Mouse (Mus musculus): ENCODE measurements at regions not wholly inside any gene's neighbourhood (a gene's known extent, or its start where the extent isn't known, plus 50 kb on each side); places are given as distances from the start of the nearest gene placed in this dataset.

GRCm38 (mm10) chr2:57522983-57523382, 285.5 kb downstream of the Gpd2 start:
- ATAC-seq: no peak

DNA sequence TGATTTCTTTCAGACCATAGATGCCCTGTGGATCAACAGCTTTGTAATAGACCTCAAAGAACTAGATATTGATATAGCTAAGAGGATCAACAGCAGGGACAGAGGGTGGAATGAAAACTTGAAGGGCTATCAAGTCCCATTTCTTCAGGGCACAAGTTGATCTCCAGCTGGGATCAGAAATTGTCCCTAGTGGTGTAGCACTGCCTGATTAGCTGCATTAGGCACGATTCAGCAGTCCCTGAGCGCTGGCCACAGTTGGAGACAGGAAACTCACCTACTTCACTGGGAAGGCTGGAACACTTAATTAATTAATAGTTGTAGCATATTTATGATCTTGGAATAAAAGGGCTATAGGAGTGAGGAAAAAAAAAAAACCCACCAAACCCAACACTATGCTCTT, 290.5 kb downstream of the Gpd2 start:
- WGBS: 77% methylated on average over 2 of the region's 2 CpGs
- no peak overlapping the region for H3K4me3 ChIP-seq (ENCODE audit: low read depth, low read length)
- H3K27me3 ChIP-seq (replicated peaks; ENCODE audit: control insufficient read depth, insufficient read depth, low read length): no peaks in the 10 kb centered on the region
- no peak overlapping the region for H3K4me2 ChIP-seq (replicated peaks; ENCODE audit: low read depth)
- no peak overlapping the region for H3K27ac ChIP-seq (ENCODE audit: low read depth, low read length)
- H3K36me3 ChIP-seq (ENCODE audit: control insufficient read depth, insufficient read depth): no peaks in the 10 kb centered on the region
- H3K4me1 ChIP-seq (replicated peaks; ENCODE audit: control insufficient read depth, insufficient read depth, low read length): no peaks in the 10 kb centered on the region
- no peak for TF ChIP-seq CTCF (IDR thresholded peaks at IDR 0.05; ENCODE audit: low read depth)
- no peak overlapping the region for H3K9ac ChIP-seq (ENCODE audit: low read depth, low read length)
- no peaks in the 10 kb centered on the region for H3K9me3 ChIP-seq (ENCODE audit: control insufficient read depth)
- no peak for ATAC-seq

More at GRCm38 (mm10) chr2:57522983-57523382, 285.5 kb downstream of the Gpd2 start:
- Histone ChIP-seq H3K4me2 (replicated peaks; ENCODE audit: low read depth) (no peak overlapping the region), H3K9me3 (ENCODE audit: control insufficient read depth) (no peaks in the 10 kb centered on the region), H3K27ac (ENCODE audit: low read depth, low read length) (no peak overlapping the region), H3K36me3 (ENCODE audit: control insufficient read depth, insufficient read depth) (no peaks in the 10 kb centered on the region), H3K27me3 (replicated peaks; ENCODE audit: control insufficient read depth, insufficient read depth, low read length) (no peaks in the 10 kb centered on the region), H3K4me3 (ENCODE audit: low read depth, low read length) (no peak overlapping the region), H3K9ac (ENCODE audit: low read depth, low read length) (no peak overlapping the region), H3K4me1 (replicated peaks; ENCODE audit: control insufficient read depth, insufficient read depth, low read length) (no peaks in the 10 kb centered on the region)
- WGBS: 81% methylated on average over 8 of the region's 8 CpGs
- no peak for TF ChIP-seq CTCF (IDR thresholded peaks at IDR 0.05; ENCODE audit: low read depth)

DNA sequence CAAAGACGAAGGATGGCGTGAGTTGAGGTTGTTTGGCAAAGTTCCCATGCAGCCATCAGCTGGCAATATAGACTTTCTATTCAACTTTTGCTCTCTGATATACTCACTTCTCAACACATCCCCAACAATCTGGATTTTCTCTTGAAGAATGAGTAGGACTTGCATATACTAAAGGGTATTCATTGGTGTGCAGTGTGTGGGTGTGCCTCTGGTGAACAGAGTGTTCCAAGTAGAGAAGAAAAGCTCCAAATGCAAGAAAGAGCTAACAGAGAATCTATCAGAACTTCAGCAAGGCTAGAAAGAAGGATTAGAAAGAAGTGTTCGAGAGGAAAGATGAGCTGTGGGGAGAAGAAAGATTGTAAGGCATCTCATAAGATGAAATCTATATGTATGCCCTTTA, 302.4 kb downstream of the Gpd2 start:
- Histone ChIP-seq H3K27ac (ENCODE audit: low read depth, low read length) (no peak overlapping the region), H3K9ac (ENCODE audit: low read depth, low read length) (no peak overlapping the region), H3K27me3 (replicated peaks; ENCODE audit: control insufficient read depth, insufficient read depth, low read length) (no peaks in the 10 kb centered on the region), H3K4me2 (replicated peaks; ENCODE audit: low read depth) (no peak overlapping the region), H3K9me3 (ENCODE audit: control insufficient read depth) (no peaks in the 10 kb centered on the region), H3K36me3 (ENCODE audit: control insufficient read depth, insufficient read depth) (no peaks in the 10 kb centered on the region), H3K4me3 (ENCODE audit: low read depth, low read length) (no peak overlapping the region), H3K4me1 (replicated peaks; ENCODE audit: control insufficient read depth, insufficient read depth, low read length) (no peaks in the 10 kb centered on the region)
- no peak for ATAC-seq
- 88% methylated on average over 3 of the region's 3 CpGs for WGBS
- TF ChIP-seq CTCF (IDR thresholded peaks at IDR 0.05; ENCODE audit: low read depth): no peak

DNA sequence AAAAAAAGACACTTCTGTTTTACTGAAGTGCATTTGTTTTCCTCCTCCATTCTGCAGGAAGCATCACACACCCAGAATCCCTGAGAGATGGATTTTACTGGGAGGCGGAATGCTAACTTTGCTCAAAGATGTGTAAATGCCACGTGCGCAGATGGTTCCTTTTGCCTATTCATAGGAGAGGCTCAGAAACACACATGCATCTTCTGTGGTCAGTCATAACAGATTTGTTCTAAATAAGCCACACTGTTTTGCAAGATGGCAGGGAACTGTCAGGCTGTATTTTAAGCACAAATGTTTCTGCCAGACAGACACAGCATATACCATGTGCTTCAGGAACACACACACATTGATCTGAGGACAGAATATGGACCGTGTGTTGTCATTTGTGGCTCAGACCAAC, 327.8 kb downstream of the Gpd2 start:
- no peak for TF ChIP-seq CTCF (IDR thresholded peaks at IDR 0.05; ENCODE audit: low read depth)
- 87% methylated on average over 4 of the region's 4 CpGs for WGBS
- Histone ChIP-seq H3K4me3 (ENCODE audit: low read depth, low read length) (no peak overlapping the region), H3K9me3 (ENCODE audit: control insufficient read depth) (no peaks in the 10 kb centered on the region), H3K36me3 (ENCODE audit: control insufficient read depth, insufficient read depth) (no peaks in the 10 kb centered on the region), H3K27ac (ENCODE audit: low read depth, low read length) (no peak overlapping the region), H3K9ac (ENCODE audit: low read depth, low read length) (no peak overlapping the region), H3K4me2 (replicated peaks; ENCODE audit: low read depth) (no peak overlapping the region), H3K4me1 (replicated peaks; ENCODE audit: control insufficient read depth, insufficient read depth, low read length) (no peaks in the 10 kb centered on the region), H3K27me3 (replicated peaks; ENCODE audit: control insufficient read depth, insufficient read depth, low read length) (no peaks in the 10 kb centered on the region)
- no peak for ATAC-seq

DNA sequence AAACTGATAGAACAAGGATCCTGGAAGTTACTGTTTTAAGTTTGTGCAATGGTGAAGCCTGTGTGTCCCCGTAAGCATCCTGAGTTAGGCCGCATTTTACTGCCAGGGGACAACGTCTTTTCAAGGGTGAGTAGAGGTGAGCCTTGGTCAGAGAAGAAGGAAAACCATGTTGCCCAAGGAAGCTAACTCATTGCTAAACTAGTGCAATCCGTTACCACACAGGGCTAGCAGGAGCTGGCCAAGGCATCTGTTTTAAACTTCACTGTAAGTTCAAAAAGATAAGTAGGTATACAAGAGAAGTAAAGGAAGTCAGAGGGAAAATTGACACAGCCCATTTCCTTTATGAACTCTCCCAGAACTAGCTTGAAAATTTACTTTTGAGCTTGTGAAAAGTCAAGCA, 328.7 kb downstream of the Gpd2 start:
- no peaks in the 10 kb centered on the region for H3K9me3 ChIP-seq (ENCODE audit: control insufficient read depth)
- H3K9ac ChIP-seq (ENCODE audit: low read depth, low read length): no peak overlapping the region
- H3K4me2 ChIP-seq (replicated peaks; ENCODE audit: low read depth): no peak overlapping the region
- no peaks in the 10 kb centered on the region for H3K36me3 ChIP-seq (ENCODE audit: control insufficient read depth, insufficient read depth)
- no peaks in the 10 kb centered on the region for H3K27me3 ChIP-seq (replicated peaks; ENCODE audit: control insufficient read depth, insufficient read depth, low read length)
- H3K27ac ChIP-seq (ENCODE audit: low read depth, low read length): no peak overlapping the region
- ATAC-seq: no peak
- WGBS: 76% methylated on average over 4 of the region's 4 CpGs
- no peak for TF ChIP-seq CTCF (IDR thresholded peaks at IDR 0.05; ENCODE audit: low read depth)
- H3K4me1 ChIP-seq (replicated peaks; ENCODE audit: control insufficient read depth, insufficient read depth, low read length): no peaks in the 10 kb centered on the region
- no peak overlapping the region for H3K4me3 ChIP-seq (ENCODE audit: low read depth, low read length)

DNA sequence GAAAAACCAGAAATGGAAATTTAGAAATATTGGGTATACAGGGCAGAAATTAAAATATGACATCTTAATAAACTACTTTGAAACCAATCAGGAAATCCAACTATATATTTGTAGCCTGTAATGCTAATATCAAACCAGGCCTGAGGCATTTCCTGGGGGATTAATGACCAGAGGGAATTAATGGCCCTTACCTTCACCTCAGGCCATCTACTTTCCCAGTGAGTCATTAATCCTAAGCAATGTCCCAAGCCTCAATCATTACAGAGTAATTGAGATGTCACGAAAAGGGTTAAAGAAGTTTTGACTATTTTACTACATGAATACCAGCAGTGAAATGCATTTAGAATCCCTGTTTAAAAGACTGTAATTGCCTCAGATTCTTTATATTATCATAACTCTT, 329.7 kb downstream of the Gpd2 start:
- no peak for TF ChIP-seq CTCF (IDR thresholded peaks at IDR 0.05; ENCODE audit: low read depth)
- Histone ChIP-seq H3K27me3 (replicated peaks; ENCODE audit: control insufficient read depth, insufficient read depth, low read length) (no peaks in the 10 kb centered on the region), H3K4me3 (ENCODE audit: low read depth, low read length) (no peak overlapping the region), H3K9me3 (ENCODE audit: control insufficient read depth) (no peaks in the 10 kb centered on the region), H3K9ac (ENCODE audit: low read depth, low read length) (no peak overlapping the region), H3K27ac (ENCODE audit: low read depth, low read length) (no peak overlapping the region), H3K4me1 (replicated peaks; ENCODE audit: control insufficient read depth, insufficient read depth, low read length) (no peaks in the 10 kb centered on the region), H3K36me3 (ENCODE audit: control insufficient read depth, insufficient read depth) (no peaks in the 10 kb centered on the region), H3K4me2 (replicated peaks; ENCODE audit: low read depth) (no peak overlapping the region)
- no peak for ATAC-seq
- WGBS: 81% methylated on average over 1 of the region's 1 CpGs

DNA sequence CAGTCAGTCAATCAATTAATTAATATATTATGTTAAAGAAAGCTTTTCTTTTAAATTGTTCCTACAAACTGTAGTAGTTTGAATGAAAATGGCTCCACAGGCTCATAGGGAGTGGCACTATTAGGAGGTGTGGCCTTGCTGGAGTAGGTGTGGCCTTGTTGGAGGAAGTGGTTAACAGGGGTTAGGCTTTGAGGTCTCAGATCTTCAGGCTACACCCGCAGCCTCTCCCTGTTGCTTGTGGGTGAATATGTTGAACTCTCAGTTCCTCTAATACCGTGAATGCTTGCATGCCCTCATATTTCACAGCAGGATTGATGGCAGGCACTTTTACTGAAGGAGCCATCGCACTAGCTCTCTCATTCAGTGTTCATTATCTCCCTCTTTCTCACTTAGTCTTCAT, 349.6 kb downstream of the Gpd2 start:
- H3K27me3 ChIP-seq (replicated peaks; ENCODE audit: control insufficient read depth, insufficient read depth, low read length): no peaks in the 10 kb centered on the region
- ATAC-seq: no peak
- TF ChIP-seq CTCF (IDR thresholded peaks at IDR 0.05; ENCODE audit: low read depth): no peak
- no peak overlapping the region for H3K4me2 ChIP-seq (replicated peaks; ENCODE audit: low read depth)
- no peak overlapping the region for H3K27ac ChIP-seq (ENCODE audit: low read depth, low read length)
- H3K36me3 ChIP-seq (ENCODE audit: control insufficient read depth, insufficient read depth): no peaks in the 10 kb centered on the region
- H3K9ac ChIP-seq (ENCODE audit: low read depth, low read length): no peak overlapping the region
- WGBS: 78% methylated on average over 3 of the region's 3 CpGs
- H3K4me3 ChIP-seq (ENCODE audit: low read depth, low read length): no peak overlapping the region
- H3K4me1 ChIP-seq (replicated peaks; ENCODE audit: control insufficient read depth, insufficient read depth, low read length): no peaks in the 10 kb centered on the region
- H3K9me3 ChIP-seq (ENCODE audit: control insufficient read depth): no peaks in the 10 kb centered on the region
